Mouse (Mus musculus): ENCODE data around the gene Spns1. TPM values are rescaled to one million over a fixed set of nuclear protein-coding genes. Genes with fewer than 3 reads are reported as not detected.

Gene Spns1
- polyA plus RNA-seq (2014; fragmentation: Nextera tagmentation; extraction: Ambion mirVana) = 44.4 and 45.9 TPM in 2 replicates

- DNase-seq (ENCODE audit: low spot score) = peak; percentile 93
- WGBS = under 1% methylated on average over 33 of the region's 33 CpGs
- peak within 1 kb of the TSS; percentile 97 for H3K4me3 ChIP-seq (ENCODE audit: low read depth, low read length)
- no peaks in the 10 kb centered on the region for H3K9me3 ChIP-seq (ENCODE audit: control insufficient read depth, low read length)
- peak within 1 kb of the TSS; percentile 80 for H3K9ac ChIP-seq (ENCODE audit: low read length)
- H3K27ac ChIP-seq (ENCODE audit: low read depth) = peak within 1 kb of the TSS; percentile 44; the same call in 1 of the 2 replicates
- ATAC-seq (replicated peaks; ENCODE audit: low FRiP score, low TSS enrichment, low read depth) = peak; percentile 98
- H3K4me1 ChIP-seq (replicated peaks; ENCODE audit: control insufficient read depth, insufficient read depth, low read length) = peaks cover 6% of the 10 kb centered on the region
- no peaks in the 10 kb centered on the region for H3K27me3 ChIP-seq (replicated peaks; ENCODE audit: control insufficient read depth, insufficient read depth, low read length)
- H3K36me3 ChIP-seq (ENCODE audit: control insufficient read depth, insufficient read depth, low read length) = peaks cover 20% of the 10 kb centered on the region
- peak within 1 kb of the TSS; percentile 99 for H3K4me2 ChIP-seq (ENCODE audit: low read length)
Measured at GRCm38 (mm10) chr7:126377278-126378158, at the start of gene Spns1. TSS of gene Spns1 (minus strand) at chr7:126377450.

- Histone ChIP-seq H3K27me3 (replicated peaks; ENCODE audit: control insufficient read depth, insufficient read depth, low read length) (no peaks in the 10 kb centered on the region), H3K27ac (ENCODE audit: low read depth) (no peak overlapping the region), H3K36me3 (ENCODE audit: control insufficient read depth, insufficient read depth, low read length) (no peaks in the 10 kb centered on the region), H3K9me3 (ENCODE audit: control insufficient read depth, low read length) (no peaks in the 10 kb centered on the region), H3K9ac (ENCODE audit: low read length) (no peak overlapping the region), H3K4me1 (replicated peaks; ENCODE audit: control insufficient read depth, insufficient read depth, low read length) (peaks cover 7% of the 10 kb centered on the region), H3K4me3 (ENCODE audit: low read depth, low read length) (no peak overlapping the region), H3K4me2 (ENCODE audit: low read length) (no peak overlapping the region)
- DNase-seq (ENCODE audit: low spot score) (no peak), ATAC-seq (replicated peaks; ENCODE audit: low FRiP score, low TSS enrichment, low read depth) (no peak)
- WGBS = 86% methylated on average over 6 of the region's 6 CpGs
Measured at GRCm38 (mm10) chr7:126424161-126424560, 46.9 kb upstream of the Spns1 start.

GRCm38 (mm10) chr7:126421756-126422155, 44.5 kb upstream of the Spns1 start:
- H3K4me2 ChIP-seq (ENCODE audit: low read length) = no peak overlapping the region
- H3K27ac ChIP-seq (ENCODE audit: low read depth) = no peak overlapping the region
- H3K9ac ChIP-seq (ENCODE audit: low read length) = no peak overlapping the region
- H3K27me3 ChIP-seq (replicated peaks; ENCODE audit: control insufficient read depth, insufficient read depth, low read length) = no peaks in the 10 kb centered on the region
- 87% methylated on average over 5 of the region's 5 CpGs for WGBS
- no peak for DNase-seq (ENCODE audit: low spot score)
- no peak for ATAC-seq (replicated peaks; ENCODE audit: low FRiP score, low TSS enrichment, low read depth)
- H3K9me3 ChIP-seq (ENCODE audit: control insufficient read depth, low read length) = no peaks in the 10 kb centered on the region
- no peaks in the 10 kb centered on the region for H3K36me3 ChIP-seq (ENCODE audit: control insufficient read depth, insufficient read depth, low read length)
- H3K4me3 ChIP-seq (ENCODE audit: low read depth, low read length) = no peak overlapping the region
- no peaks in the 10 kb centered on the region for H3K4me1 ChIP-seq (replicated peaks; ENCODE audit: control insufficient read depth, insufficient read depth, low read length)

- Histone ChIP-seq H3K27ac (ENCODE audit: low read depth) (no peak overlapping the region), H3K4me3 (ENCODE audit: low read depth, low read length) (no peak overlapping the region), H3K27me3 (replicated peaks; ENCODE audit: control insufficient read depth, insufficient read depth, low read length) (no peaks in the 10 kb centered on the region), H3K36me3 (ENCODE audit: control insufficient read depth, insufficient read depth, low read length) (no peaks in the 10 kb centered on the region), H3K9ac (ENCODE audit: low read length) (no peak overlapping the region), H3K4me1 (replicated peaks; ENCODE audit: control insufficient read depth, insufficient read depth, low read length) (no peaks in the 10 kb centered on the region), H3K9me3 (ENCODE audit: control insufficient read depth, low read length) (no peaks in the 10 kb centered on the region), H3K4me2 (ENCODE audit: low read length) (no peak overlapping the region)
- no peak for DNase-seq (ENCODE audit: low spot score)
- 56% methylated on average over 3 of the region's 3 CpGs for whole genome bisulfite sequencing
- ATAC-seq (replicated peaks; ENCODE audit: low FRiP score, low TSS enrichment, low read depth) = no peak
Measured at GRCm38 (mm10) chr7:126418496-126418895, 41.2 kb upstream of the Spns1 start.

- no peak for ATAC-seq (replicated peaks; ENCODE audit: low FRiP score, low TSS enrichment, low read depth)
- no peak for DNase-seq (ENCODE audit: low spot score)
- Histone ChIP-seq H3K4me2 (ENCODE audit: low read length) (no peak overlapping the region), H3K9ac (ENCODE audit: low read length) (no peak overlapping the region), H3K4me1 (replicated peaks; ENCODE audit: control insufficient read depth, insufficient read depth, low read length) (no peaks in the 10 kb centered on the region), H3K4me3 (ENCODE audit: low read depth, low read length) (no peak overlapping the region), H3K27me3 (replicated peaks; ENCODE audit: control insufficient read depth, insufficient read depth, low read length) (no peaks in the 10 kb centered on the region), H3K9me3 (ENCODE audit: control insufficient read depth, low read length) (no peaks in the 10 kb centered on the region), H3K36me3 (ENCODE audit: control insufficient read depth, insufficient read depth, low read length) (no peaks in the 10 kb centered on the region), H3K27ac (ENCODE audit: low read depth) (no peak overlapping the region)
- WGBS = 93% methylated on average over 4 of the region's 4 CpGs
Measured at GRCm38 (mm10) chr7:126417606-126418005, 40.4 kb upstream of the Spns1 start.

GRCm38 (mm10) chr7:126417045-126417444, 39.8 kb upstream of the Spns1 start:
- no peak for ATAC-seq (replicated peaks; ENCODE audit: low FRiP score, low TSS enrichment, low read depth)
- 76% methylated on average over 8 of the region's 8 CpGs for WGBS
- Histone ChIP-seq H3K4me2 (ENCODE audit: low read length) (no peak overlapping the region), H3K4me1 (replicated peaks; ENCODE audit: control insufficient read depth, insufficient read depth, low read length) (no peaks in the 10 kb centered on the region), H3K4me3 (ENCODE audit: low read depth, low read length) (no peak overlapping the region), H3K36me3 (ENCODE audit: control insufficient read depth, insufficient read depth, low read length) (no peaks in the 10 kb centered on the region), H3K27ac (ENCODE audit: low read depth) (no peak overlapping the region), H3K27me3 (replicated peaks; ENCODE audit: control insufficient read depth, insufficient read depth, low read length) (no peaks in the 10 kb centered on the region), H3K9me3 (ENCODE audit: control insufficient read depth, low read length) (no peaks in the 10 kb centered on the region), H3K9ac (ENCODE audit: low read length) (no peak overlapping the region)
- DNase-seq (ENCODE audit: low spot score) = no peak

GRCm38 (mm10) chr7:126416615-126417014, 39.4 kb upstream of the Spns1 start:
- no peaks in the 10 kb centered on the region for H3K4me1 ChIP-seq (replicated peaks; ENCODE audit: control insufficient read depth, insufficient read depth, low read length)
- DNase-seq (ENCODE audit: low spot score) (no peak), ATAC-seq (replicated peaks; ENCODE audit: low FRiP score, low TSS enrichment, low read depth) (no peak)
- no peaks in the 10 kb centered on the region for H3K9me3 ChIP-seq (ENCODE audit: control insufficient read depth, low read length)
- no peak overlapping the region for H3K4me2 ChIP-seq (ENCODE audit: low read length)
- 63% methylated on average over 2 of the region's 2 CpGs for WGBS
- no peak overlapping the region for H3K4me3 ChIP-seq (ENCODE audit: low read depth, low read length)
- no peak overlapping the region for H3K27ac ChIP-seq (ENCODE audit: low read depth)
- no peaks in the 10 kb centered on the region for H3K27me3 ChIP-seq (replicated peaks; ENCODE audit: control insufficient read depth, insufficient read depth, low read length)
- H3K36me3 ChIP-seq (ENCODE audit: control insufficient read depth, insufficient read depth, low read length) = no peaks in the 10 kb centered on the region
- no peak overlapping the region for H3K9ac ChIP-seq (ENCODE audit: low read length)

- Histone ChIP-seq H3K36me3 (ENCODE audit: control insufficient read depth, insufficient read depth, low read length) (no peaks in the 10 kb centered on the region), H3K4me1 (replicated peaks; ENCODE audit: control insufficient read depth, insufficient read depth, low read length) (no peaks in the 10 kb centered on the region), H3K27ac (ENCODE audit: low read depth) (no peak within 1 kb of the TSS), H3K4me2 (ENCODE audit: low read length) (no peak within 1 kb of the TSS), H3K4me3 (ENCODE audit: low read depth, low read length) (no peak within 1 kb of the TSS), H3K27me3 (replicated peaks; ENCODE audit: control insufficient read depth, insufficient read depth, low read length) (no peaks in the 10 kb centered on the region), H3K9me3 (ENCODE audit: control insufficient read depth, low read length) (no peaks in the 10 kb centered on the region), H3K9ac (ENCODE audit: low read length) (no peak within 1 kb of the TSS)
- DNase-seq (ENCODE audit: low spot score) (no peak), ATAC-seq (replicated peaks; ENCODE audit: low FRiP score, low TSS enrichment, low read depth) (no peak)
- 89% methylated on average over 6 of the region's 6 CpGs for whole genome bisulfite sequencing
Measured at GRCm38 (mm10) chr7:126414725-126415124, 37.5 kb upstream of the Spns1 start, which contains the start of gene Cd19. TSS of gene Cd19 (minus strand) at chr7:126414889.

GRCm38 (mm10) chr7:126411061-126411460, 33.8 kb upstream of the Spns1 start:
- DNase-seq (ENCODE audit: low spot score) = no peak
- WGBS = 90% methylated on average over 4 of the region's 4 CpGs

More at GRCm38 (mm10) chr7:126411061-126411460, 33.8 kb upstream of the Spns1 start:
- H3K9ac ChIP-seq (ENCODE audit: low read length) = no peak overlapping the region
- H3K27ac ChIP-seq (ENCODE audit: low read depth) = no peak overlapping the region
- no peaks in the 10 kb centered on the region for H3K9me3 ChIP-seq (ENCODE audit: control insufficient read depth, low read length)
- no peaks in the 10 kb centered on the region for H3K27me3 ChIP-seq (replicated peaks; ENCODE audit: control insufficient read depth, insufficient read depth, low read length)
- no peaks in the 10 kb centered on the region for H3K36me3 ChIP-seq (ENCODE audit: control insufficient read depth, insufficient read depth, low read length)
- no peaks in the 10 kb centered on the region for H3K4me1 ChIP-seq (replicated peaks; ENCODE audit: control insufficient read depth, insufficient read depth, low read length)
- H3K4me2 ChIP-seq (ENCODE audit: low read length) = no peak overlapping the region
- no peak overlapping the region for H3K4me3 ChIP-seq (ENCODE audit: low read depth, low read length)
- no peak for ATAC-seq (replicated peaks; ENCODE audit: low FRiP score, low TSS enrichment, low read depth)

Measured in intestine, embryonic 14.5 days (tissue).